Comparison of ENCODE assay signal across 7 mouse cellular contexts in the genomic region with DNA sequence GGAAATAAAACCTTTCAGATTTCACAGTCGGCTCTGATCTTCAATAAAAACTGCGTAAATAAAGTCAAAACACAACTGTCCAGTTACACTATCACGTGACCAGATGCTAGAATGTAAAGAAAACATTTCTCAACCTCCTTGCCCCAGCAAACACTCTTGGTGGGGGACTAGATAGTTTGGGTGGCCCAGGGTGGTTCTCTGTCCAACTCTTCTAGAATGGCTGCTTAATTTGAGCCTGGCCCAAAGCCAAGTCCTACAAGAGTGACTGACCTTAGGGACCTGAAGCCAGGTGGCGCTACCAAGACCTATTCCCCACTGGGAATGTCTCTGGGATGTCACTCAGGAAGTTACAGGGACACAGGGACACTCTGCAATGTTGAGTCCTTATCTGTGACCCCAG. TPM values are rescaled to one million over a fixed set of nuclear protein-coding genes. Genes with fewer than 3 reads are reported as not detected.
A peak's percentile ranks its signal among the peaks of the same experiment; 100 is the strongest.
DNase-seq lines count a peak whose midpoint lies in the region; ATAC-seq and TF ChIP-seq lines count a peak whose summit lies in the region.

No protein-coding gene starts in this region.

- no peaks in the 10 kb centered on the region for H3K9me3 ChIP-seq in embryonic facial prominence, embryonic 15.5 days (replicated peaks)
- no peaks in the 10 kb centered on the region for H3K9me3 ChIP-seq in intestine, embryonic 15.5 days

- no peak overlapping the region for H3K9ac ChIP-seq in embryonic facial prominence, embryonic 15.5 days
- H3K9ac ChIP-seq in intestine, embryonic 15.5 days, result peak overlapping the region; percentile 68; the same call in 1 of the 2 replicates

- no peak for ATAC-seq in embryonic facial prominence, embryonic 15.5 days (ENCODE audit: insufficient number of reproducible peaks, low FRiP score, low TSS enrichment, low read depth)
- ATAC-seq in intestine, embryonic 15.5 days, result peak; percentile 27; the same call in 1 of the 2 replicates
- ATAC-seq in frontal cortex, adult (ENCODE audit: low TSS enrichment), result no peak

- peak overlapping the region; percentile 87 for H3K4me2 ChIP-seq in embryonic facial prominence, embryonic 15.5 days (replicated peaks)
- peak overlapping the region; percentile 77 for H3K4me2 ChIP-seq in intestine, embryonic 15.5 days (replicated peaks)

- 76% methylated on average over 4 of the region's 4 CpGs for WGBS in spleen, adult 2 months
- 45% methylated on average over 4 of the region's 4 CpGs for WGBS in embryonic facial prominence, embryonic 15.5 days
- WGBS in intestine, embryonic 15.5 days, result 42% methylated on average over 4 of the region's 4 CpGs

- H3K4me1 ChIP-seq in spleen, adult 2 months (ENCODE audit: control insufficient read depth, insufficient read depth, insufficient read length), result peaks cover 3% of the 10 kb centered on the region; the same call in 1 of the 2 replicates
- H3K4me1 ChIP-seq in embryonic facial prominence, embryonic 15.5 days, result peaks cover 7% of the 10 kb centered on the region; the same call in 1 of the 2 replicates
- H3K4me1 ChIP-seq in intestine, embryonic 15.5 days (replicated peaks), result no peaks in the 10 kb centered on the region

- no peak for TF ChIP-seq POLR2A in spleen, adult 2 months (IDR thresholded peaks at IDR 0.05; ENCODE audit: low read depth, low read length)

- no peak for TF ChIP-seq CTCF in spleen, adult 2 months (IDR thresholded peaks at IDR 0.05; ENCODE audit: extremely low read depth, insufficient read depth, insufficient read length, insufficient replicate concordance)

- no peaks in the 10 kb centered on the region for H3K36me3 ChIP-seq in spleen, adult 2 months (ENCODE audit: control insufficient read depth, insufficient read depth, low read length)
- no peaks in the 10 kb centered on the region for H3K36me3 ChIP-seq in embryonic facial prominence, embryonic 15.5 days
- H3K36me3 ChIP-seq in intestine, embryonic 15.5 days, result no peaks in the 10 kb centered on the region

- peak overlapping the region; percentile 64; the same call in 1 of the 2 replicates for H3K4me3 ChIP-seq in spleen, adult 2 months (ENCODE audit: extremely low read depth, insufficient read depth, insufficient read length)
- H3K4me3 ChIP-seq in embryonic facial prominence, embryonic 15.5 days (replicated peaks), result peak overlapping the region; percentile 62
- H3K4me3 ChIP-seq in intestine, embryonic 15.5 days (replicated peaks), result peak overlapping the region; percentile 58

- no peak for DNase-seq in spleen, adult 2 months (ENCODE audit: low read depth in 1 of 2, low spot score in 2 of 2)
- DNase-seq in spleen, adult 12 weeks (ENCODE audit: low spot score), result no peak
- DNase-seq in naive thymus-derived CD4-positive, alpha-beta T cell, adult 2 months (ENCODE audit: low read depth), result peak; percentile 13
- DNase-seq in embryo, embryonic 10 days (ENCODE audit: low spot score), result no peak

- H3K27me3 ChIP-seq in spleen, adult 2 months (ENCODE audit: control insufficient read depth, insufficient read depth, low read length), result no peaks in the 10 kb centered on the region
- no peaks in the 10 kb centered on the region for H3K27me3 ChIP-seq in embryonic facial prominence, embryonic 15.5 days
- no peaks in the 10 kb centered on the region for H3K27me3 ChIP-seq in intestine, embryonic 15.5 days (replicated peaks)

- H3K27ac ChIP-seq in spleen, adult 2 months (ENCODE audit: insufficient read depth, low read length), result no peak overlapping the region
- H3K27ac ChIP-seq in embryonic facial prominence, embryonic 15.5 days (replicated peaks), result 0 out of 2 replicates have a peak overlapping the region, but pooled peaks have one; percentile 80
- peak overlapping the region; percentile 89; the same call in 1 of the 2 replicates for H3K27ac ChIP-seq in intestine, embryonic 15.5 days

RNA-seq across cellular contexts. Expression of gene Pomc, which starts 5.8 kb away (rescaled TPM):
- polyA plus RNA-seq in spleen, adult 2 months (2012; rRNA removed), result 0.39 and 0.44 TPM in 2 replicates
- 2.4 and 6.4 TPM in 2 replicates for polyA plus RNA-seq in embryonic facial prominence, embryonic 15.5 days (2015; fragmentation: Nextera tagmentation; extraction: Ambion mirVana)
- polyA plus RNA-seq in intestine, embryonic 15.5 days (2015; fragmentation: Nextera tagmentation; extraction: Ambion mirVana), result 2.4 and 3.4 TPM in 2 replicates
